Mouse (Mus musculus): ENCODE results near the gene Dlg4. TPM values are rescaled to one million over a fixed set of nuclear protein-coding genes. Genes with fewer than 3 reads are reported as not detected.

The Dlg4 gene
- polyA plus RNA-seq, 1 experiment from 2014 or later, result 4.8 TPM

GRCm38 (mm10) chr11:70030651-70031320 is 14.0 kb downstream of the Dlg4 start:
- no peak for ATAC-seq (replicated peaks; ENCODE audit: insufficient number of reproducible peaks, insufficient read depth, low FRiP score, low read depth)

GRCm38 (mm10) chr11:70031321-70031670 is 14.6 kb downstream of the Dlg4 start:
- H3K4me2 ChIP-seq, result no peak overlapping the region
- no peak overlapping the region for H3K27ac ChIP-seq
- peaks cover 15% of the 10 kb centered on the region for H3K36me3 ChIP-seq
- peaks cover 37% of the 10 kb centered on the region for H3K4me1 ChIP-seq (replicated peaks)
- no peak for ATAC-seq (replicated peaks; ENCODE audit: insufficient number of reproducible peaks, insufficient read depth, low FRiP score, low read depth)
- no peaks in the 10 kb centered on the region for H3K27me3 ChIP-seq
- no peak overlapping the region for H3K9ac ChIP-seq
- H3K4me3 ChIP-seq, result no peak overlapping the region
- no peaks in the 10 kb centered on the region for H3K9me3 ChIP-seq (replicated peaks)
- 96% methylated on average over 11 of the region's 11 CpGs for WGBS

More at GRCm38 (mm10) chr11:70030651-70031320, 14.0 kb downstream of the Dlg4 start:
- 95% methylated on average over 28 of the region's 28 CpGs for WGBS
- Histone ChIP-seq H3K4me2 (no peak overlapping the region), H3K27ac (no peak overlapping the region), H3K9me3 (replicated peaks) (no peaks in the 10 kb centered on the region), H3K36me3 (peaks cover 15% of the 10 kb centered on the region), H3K4me3 (no peak overlapping the region), H3K9ac (no peak overlapping the region), H3K27me3 (no peaks in the 10 kb centered on the region), H3K4me1 (replicated peaks) (peaks cover 42% of the 10 kb centered on the region)

GRCm38 (mm10) chr11:70038174-70038573 is 21.4 kb downstream of the Dlg4 start:
- WGBS, result 73% methylated on average over 7 of the region's 7 CpGs
- Histone ChIP-seq H3K4me2 (no peak overlapping the region), H3K9ac (no peak overlapping the region), H3K4me1 (replicated peaks) (no peaks in the 10 kb centered on the region), H3K9me3 (replicated peaks) (no peaks in the 10 kb centered on the region), H3K36me3 (peaks cover 2% of the 10 kb centered on the region), H3K27ac (no peak overlapping the region), H3K27me3 (no peaks in the 10 kb centered on the region), H3K4me3 (no peak overlapping the region)
- no peak for ATAC-seq (replicated peaks; ENCODE audit: insufficient number of reproducible peaks, insufficient read depth, low FRiP score, low read depth)

DNA sequence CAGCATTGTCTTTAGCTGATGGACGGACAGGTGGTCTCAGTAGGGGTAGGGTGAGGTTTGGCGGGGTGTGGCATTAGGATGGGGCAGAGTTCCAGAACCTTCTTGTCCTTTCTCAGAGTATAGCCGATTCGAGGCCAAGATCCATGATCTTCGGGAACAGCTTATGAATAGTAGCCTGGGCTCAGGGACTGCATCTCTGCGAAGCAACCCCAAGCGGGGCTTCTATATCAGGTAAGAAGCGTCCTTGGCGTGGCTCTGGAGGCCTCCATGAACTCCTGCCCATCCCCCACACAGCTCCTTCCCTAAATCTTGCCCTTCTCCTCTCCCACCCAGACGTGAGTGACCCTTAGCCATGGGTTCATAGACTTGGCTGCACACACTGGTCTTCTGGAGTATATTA is 22.9 kb downstream of the Dlg4 start:
- Histone ChIP-seq H3K9ac (no peak overlapping the region), H3K27me3 (no peaks in the 10 kb centered on the region), H3K36me3 (no peaks in the 10 kb centered on the region; the same call in 1 of the 2 replicates), H3K4me2 (no peak overlapping the region), H3K27ac (no peak overlapping the region), H3K9me3 (replicated peaks) (no peaks in the 10 kb centered on the region), H3K4me1 (replicated peaks) (no peaks in the 10 kb centered on the region), H3K4me3 (no peak overlapping the region)
- 87% methylated on average over 10 of the region's 10 CpGs for WGBS
- no peak for ATAC-seq (replicated peaks; ENCODE audit: insufficient number of reproducible peaks, insufficient read depth, low FRiP score, low read depth)

DNA sequence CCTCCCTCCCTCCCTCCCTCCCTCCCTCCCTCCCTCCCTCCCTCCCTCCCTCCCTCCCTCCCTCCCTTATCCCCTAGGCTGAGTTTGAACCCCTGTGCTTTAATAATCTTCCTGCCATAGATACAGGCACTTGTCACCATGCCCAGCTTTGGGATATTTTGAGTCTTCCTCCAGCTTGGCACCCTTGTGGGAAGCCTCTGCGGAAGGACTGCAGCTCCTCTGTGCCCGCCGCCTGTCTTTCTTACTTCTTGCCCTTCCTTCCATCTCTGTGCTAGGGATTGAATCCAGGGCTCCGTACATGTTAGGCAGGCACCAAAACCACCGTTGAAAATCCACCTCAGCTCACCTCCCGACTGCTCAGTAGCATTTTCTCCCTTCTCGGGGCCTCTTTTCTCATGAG is 23.4 kb downstream of the Dlg4 start:
- WGBS, result 78% methylated on average over 7 of the region's 7 CpGs
- ATAC-seq (replicated peaks; ENCODE audit: insufficient number of reproducible peaks, insufficient read depth, low FRiP score, low read depth), result no peak
- H3K36me3 ChIP-seq, result no peaks in the 10 kb centered on the region; the same call in 1 of the 2 replicates

GRCm38 (mm10) chr11:70042309-70043085 is 25.8 kb downstream of the Dlg4 start:
- no peaks in the 10 kb centered on the region; the same call in 1 of the 2 replicates for H3K36me3 ChIP-seq

More for the DNA sequence above, 23.4 kb downstream of the Dlg4 start:
- Histone ChIP-seq H3K4me1 (replicated peaks) (no peaks in the 10 kb centered on the region), H3K9me3 (replicated peaks) (no peaks in the 10 kb centered on the region), H3K4me3 (no peak overlapping the region), H3K27me3 (no peaks in the 10 kb centered on the region), H3K27ac (no peak overlapping the region), H3K9ac (no peak overlapping the region), H3K4me2 (no peak overlapping the region)

DNA sequence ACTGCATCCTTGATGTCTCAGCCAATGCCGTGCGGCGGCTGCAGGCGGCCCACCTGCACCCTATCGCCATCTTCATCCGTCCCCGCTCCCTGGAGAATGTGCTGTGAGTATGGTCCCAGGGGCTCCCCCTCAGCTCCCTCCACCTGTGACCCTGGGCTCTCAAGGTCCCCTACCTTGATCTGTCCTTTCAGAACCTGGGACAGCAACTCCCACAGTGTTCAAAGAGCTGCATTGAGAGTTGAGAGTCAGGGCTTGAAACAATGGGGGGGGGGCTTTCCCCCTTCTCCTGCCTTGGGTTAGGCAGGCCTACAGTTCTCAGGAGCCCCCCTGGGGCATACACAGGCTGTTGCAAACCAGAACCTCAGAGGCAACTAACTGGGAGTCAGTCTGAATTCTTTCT is 26.9 kb downstream of the Dlg4 start:
- ATAC-seq (replicated peaks; ENCODE audit: insufficient number of reproducible peaks, insufficient read depth, low FRiP score, low read depth), result no peak
- Histone ChIP-seq H3K27ac (no peak overlapping the region), H3K27me3 (no peaks in the 10 kb centered on the region), H3K4me3 (no peak overlapping the region), H3K9me3 (replicated peaks) (no peaks in the 10 kb centered on the region), H3K4me2 (no peak overlapping the region), H3K9ac (no peak overlapping the region), H3K36me3 (no peaks in the 10 kb centered on the region; the same call in 1 of the 2 replicates), H3K4me1 (replicated peaks) (no peaks in the 10 kb centered on the region)
- WGBS, result 82% methylated on average over 7 of the region's 7 CpGs

More at GRCm38 (mm10) chr11:70042309-70043085, 25.8 kb downstream of the Dlg4 start:
- no peaks in the 10 kb centered on the region for H3K27me3 ChIP-seq
- no peak overlapping the region for H3K27ac ChIP-seq
- 88% methylated on average over 23 of the region's 23 CpGs for WGBS
- no peak overlapping the region for H3K9ac ChIP-seq
- no peak overlapping the region for H3K4me3 ChIP-seq
- no peaks in the 10 kb centered on the region for H3K4me1 ChIP-seq (replicated peaks)
- H3K4me2 ChIP-seq, result no peak overlapping the region
- no peaks in the 10 kb centered on the region for H3K9me3 ChIP-seq (replicated peaks)
- ATAC-seq (replicated peaks; ENCODE audit: insufficient number of reproducible peaks, insufficient read depth, low FRiP score, low read depth), result no peak

DNA sequence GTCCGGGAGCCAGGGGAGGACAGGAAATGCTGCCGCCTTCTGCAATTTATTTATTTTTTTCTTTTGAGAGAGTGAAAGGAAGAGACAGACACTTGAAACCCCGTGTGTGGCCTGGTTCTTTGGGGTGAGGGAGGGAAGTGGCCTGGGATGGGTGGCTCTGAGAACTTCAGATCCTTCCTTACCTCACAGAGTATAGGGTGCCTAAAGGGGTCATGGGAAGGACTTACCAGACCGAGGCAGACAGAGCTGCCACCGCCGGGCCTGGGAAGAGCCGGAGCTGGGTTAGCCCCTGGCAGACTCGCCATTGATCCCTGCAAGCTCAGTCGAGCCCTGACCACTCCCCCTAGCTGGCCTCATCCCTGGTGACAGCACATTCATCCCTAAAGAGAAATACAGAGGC is 28.7 kb downstream of the Dlg4 start:
- Histone ChIP-seq H3K36me3 (no peaks in the 10 kb centered on the region), H3K4me2 (no peak overlapping the region), H3K9me3 (replicated peaks) (no peaks in the 10 kb centered on the region), H3K4me1 (replicated peaks) (no peaks in the 10 kb centered on the region), H3K9ac (no peak overlapping the region), H3K27ac (no peak overlapping the region), H3K27me3 (no peaks in the 10 kb centered on the region), H3K4me3 (no peak overlapping the region)
- 56% methylated on average over 9 of the region's 9 CpGs for WGBS
- no peak for ATAC-seq (replicated peaks; ENCODE audit: insufficient number of reproducible peaks, insufficient read depth, low FRiP score, low read depth)

GRCm38 (mm10) chr11:70049366-70049765 is 32.6 kb downstream of the Dlg4 start:
- Histone ChIP-seq H3K27ac (no peak overlapping the region), H3K4me2 (no peak overlapping the region), H3K9ac (no peak overlapping the region), H3K36me3 (no peaks in the 10 kb centered on the region), H3K9me3 (replicated peaks) (no peaks in the 10 kb centered on the region), H3K27me3 (no peaks in the 10 kb centered on the region; the same call in none of the 2 replicates), H3K4me1 (replicated peaks) (no peaks in the 10 kb centered on the region), H3K4me3 (no peak overlapping the region)
- ATAC-seq (replicated peaks; ENCODE audit: insufficient number of reproducible peaks, insufficient read depth, low FRiP score, low read depth), result no peak
- 78% methylated on average over 6 of the region's 6 CpGs for WGBS

- Histone ChIP-seq H3K36me3 (no peaks in the 10 kb centered on the region), H3K27me3 (peaks cover 4% of the 10 kb centered on the region), H3K4me1 (replicated peaks) (no peaks in the 10 kb centered on the region), H3K27ac (no peak overlapping the region), H3K9ac (no peak overlapping the region), H3K9me3 (replicated peaks) (no peaks in the 10 kb centered on the region), H3K4me2 (no peak overlapping the region), H3K4me3 (no peak overlapping the region)
- ATAC-seq (replicated peaks; ENCODE audit: insufficient number of reproducible peaks, insufficient read depth, low FRiP score, low read depth), result no peak
- 54% methylated on average over 10 of the region's 10 CpGs for WGBS
Measured at GRCm38 (mm10) chr11:70049816-70050215, 33.1 kb downstream of the Dlg4 start.

GRCm38 (mm10) chr11:70053156-70053555 is 36.4 kb downstream of the Dlg4 start:
- H3K36me3 ChIP-seq, result no peaks in the 10 kb centered on the region
- no peak overlapping the region for H3K4me2 ChIP-seq
- no peak for ATAC-seq (replicated peaks; ENCODE audit: insufficient number of reproducible peaks, insufficient read depth, low FRiP score, low read depth)
- H3K4me3 ChIP-seq, result no peak overlapping the region
- peaks cover 3% of the 10 kb centered on the region; the same call in 1 of the 2 replicates for H3K4me1 ChIP-seq (replicated peaks)
- H3K9ac ChIP-seq, result no peak overlapping the region
- no peak overlapping the region for H3K27ac ChIP-seq
- H3K9me3 ChIP-seq (replicated peaks), result no peaks in the 10 kb centered on the region
- 66% methylated on average over 7 of the region's 7 CpGs for WGBS
- peaks cover 10% of the 10 kb centered on the region for H3K27me3 ChIP-seq

Data from heart, embryonic 15.5 days (tissue).